ENCODE assay signal across 9 mouse cellular contexts in genomic region chr12:77852595-77853577, GRCm38 (mm10).
A peak's percentile ranks its signal among the peaks of the same experiment; 100 is the strongest.
DNase-seq lines count a peak whose midpoint lies in the region; ATAC-seq lines count a peak whose summit lies in the region.
"Had no signal": no experiment of that assay in that cellular context is flagged by ENCODE, and none has a peak within 500 bp of the region (broad histone marks: within the 10 kb centered on the region; RNA-seq: fewer than 3 reads in every experiment).

No protein-coding gene starts in this region.

- no peak overlapping the region for H3K4me3 ChIP-seq in forebrain, embryonic 10.5 days
- H3K4me3 ChIP-seq in forebrain, embryonic 15.5 days: no peak overlapping the region
- no peak overlapping the region for H3K4me3 ChIP-seq in neural tube, embryonic 11.5 days (ENCODE audit: low read depth, low read length)
- no peak overlapping the region for H3K4me3 ChIP-seq in neural tube, embryonic 15.5 days (replicated peaks)
- H3K4me3 ChIP-seq in limb, embryonic 10.5 days: no peak overlapping the region
- H3K4me3 ChIP-seq: limb, embryonic 15.5 days had no signal

- peak; percentile 40 for DNase-seq in forebrain, embryonic 10.5 days (ENCODE audit: extremely low spot score, low spot score)
- DNase-seq in neural tube, embryonic 11.5 days (ENCODE audit: low spot score): peak; percentile 35
- no peak for DNase-seq in limb, embryonic 10.5 days (ENCODE audit: low spot score)
- DNase-seq in right cerebral cortex, postnatal 4 days: no peak
- DNase-seq in right cerebral cortex, adult 2 months (ENCODE audit: low spot score in 2 of 2): no peak
- DNase-seq in left cerebral cortex, postnatal 10 days (ENCODE audit: extremely low spot score in 1 of 2, low spot score in 2 of 2): no peak

- H3K27me3 ChIP-seq in forebrain, embryonic 10.5 days (ENCODE audit: poor library complexity, severe bottlenecking): no peaks in the 10 kb centered on the region
- no peaks in the 10 kb centered on the region for H3K27me3 ChIP-seq in forebrain, embryonic 15.5 days
- H3K27me3 ChIP-seq in neural tube, embryonic 11.5 days (ENCODE audit: control insufficient read depth, insufficient read depth, low read length): 0 out of 2 replicates have a peak, but pooled peaks cover 2% of the 10 kb centered on the region
- no peaks in the 10 kb centered on the region for H3K27me3 ChIP-seq in neural tube, embryonic 15.5 days (replicated peaks)
- peaks cover 7% of the 10 kb centered on the region; the same call in 1 of the 2 replicates for H3K27me3 ChIP-seq in limb, embryonic 10.5 days (ENCODE audit: low read depth, poor library complexity, severe bottlenecking)
- H3K27me3 ChIP-seq: limb, embryonic 15.5 days had no signal

- intact Hi-C loops in left cerebral cortex, postnatal 10 days (cut with DNase I): no loop called here

- no peak overlapping the region for H3K4me2 ChIP-seq in forebrain, embryonic 15.5 days (replicated peaks)
- H3K4me2 ChIP-seq in neural tube, embryonic 11.5 days (ENCODE audit: low read depth): no peak overlapping the region
- no peak overlapping the region for H3K4me2 ChIP-seq in neural tube, embryonic 15.5 days
- H3K4me2 ChIP-seq: limb, embryonic 15.5 days had no signal

- peak overlapping the region; percentile 80 for H3K27ac ChIP-seq in forebrain, embryonic 10.5 days
- H3K27ac ChIP-seq in forebrain, embryonic 15.5 days (replicated peaks): no peak overlapping the region
- no peak overlapping the region for H3K27ac ChIP-seq in neural tube, embryonic 11.5 days (ENCODE audit: low read depth, low read length)
- no peak overlapping the region for H3K27ac ChIP-seq in neural tube, embryonic 15.5 days (replicated peaks)
- H3K27ac ChIP-seq in limb, embryonic 10.5 days: peak overlapping the region; percentile 4; the same call in 1 of the 2 replicates
- H3K27ac ChIP-seq: limb, embryonic 15.5 days had no signal

- H3K9ac ChIP-seq in forebrain, embryonic 15.5 days (replicated peaks): no peak overlapping the region
- H3K9ac ChIP-seq in neural tube, embryonic 11.5 days (ENCODE audit: low read length): no peak overlapping the region
- no peak overlapping the region for H3K9ac ChIP-seq in neural tube, embryonic 15.5 days (replicated peaks)
- H3K9ac ChIP-seq: limb, embryonic 15.5 days had no signal

- H3K36me3 ChIP-seq in forebrain, embryonic 10.5 days (replicated peaks): no peaks in the 10 kb centered on the region
- no peaks in the 10 kb centered on the region for H3K36me3 ChIP-seq in forebrain, embryonic 15.5 days
- no peaks in the 10 kb centered on the region for H3K36me3 ChIP-seq in neural tube, embryonic 11.5 days (ENCODE audit: control insufficient read depth, insufficient read depth, low read length)
- H3K36me3 ChIP-seq in neural tube, embryonic 15.5 days: no peaks in the 10 kb centered on the region
- no peaks in the 10 kb centered on the region for H3K36me3 ChIP-seq in limb, embryonic 10.5 days
- H3K36me3 ChIP-seq: limb, embryonic 15.5 days had no signal

- no peaks in the 10 kb centered on the region for H3K9me3 ChIP-seq in forebrain, embryonic 10.5 days
- H3K9me3 ChIP-seq in forebrain, embryonic 15.5 days: no peaks in the 10 kb centered on the region
- no peaks in the 10 kb centered on the region for H3K9me3 ChIP-seq in neural tube, embryonic 11.5 days (ENCODE audit: control insufficient read depth, low read length)
- H3K9me3 ChIP-seq in neural tube, embryonic 15.5 days (replicated peaks): no peaks in the 10 kb centered on the region
- no peaks in the 10 kb centered on the region for H3K9me3 ChIP-seq in limb, embryonic 10.5 days (replicated peaks)
- H3K9me3 ChIP-seq: limb, embryonic 15.5 days had no signal

- peaks cover 48% of the 10 kb centered on the region for H3K4me1 ChIP-seq in forebrain, embryonic 10.5 days
- H3K4me1 ChIP-seq in forebrain, embryonic 15.5 days: peaks cover 23% of the 10 kb centered on the region
- peaks cover 6% of the 10 kb centered on the region; the same call in 1 of the 2 replicates for H3K4me1 ChIP-seq in neural tube, embryonic 11.5 days (ENCODE audit: control insufficient read depth, insufficient read depth, low read length)
- H3K4me1 ChIP-seq in neural tube, embryonic 15.5 days: peaks cover 16% of the 10 kb centered on the region
- H3K4me1 ChIP-seq in limb, embryonic 10.5 days: peaks cover 61% of the 10 kb centered on the region
- H3K4me1 ChIP-seq: limb, embryonic 15.5 days had no signal

- ATAC-seq in forebrain, embryonic 15.5 days (replicated peaks): no peak
- ATAC-seq in neural tube, embryonic 11.5 days (ENCODE audit: insufficient read depth, low FRiP score, low TSS enrichment): peak; percentile 36; the same call in 1 of the 2 replicates
- no peak for ATAC-seq in neural tube, embryonic 15.5 days (ENCODE audit: low FRiP score)

- 32% methylated on average over 9 of the region's 9 CpGs for WGBS in forebrain, embryonic 10.5 days
- WGBS in forebrain, embryonic 15.5 days: 21% methylated on average over 9 of the region's 9 CpGs
- 33% methylated on average over 9 of the region's 9 CpGs for whole genome bisulfite sequencing in neural tube, embryonic 11.5 days
- 28% methylated on average over 9 of the region's 9 CpGs for WGBS in neural tube, embryonic 15.5 days
- 45% methylated on average over 9 of the region's 9 CpGs for WGBS in limb, embryonic 10.5 days

Comparison
In these comparisons a context has a peak if more than half of its experiments do, and no peak if none do; other contexts are left out.
1. H3K27ac ChIP-seq: peak in forebrain, embryonic 10.5 days (single experiment) and limb, embryonic 10.5 days (single experiment); none in forebrain, embryonic 15.5 days (single experiment), neural tube, embryonic 11.5 days (single experiment) and neural tube, embryonic 15.5 days (single experiment).
2. DNase-seq: peak in forebrain, embryonic 10.5 days (single experiment) and neural tube, embryonic 11.5 days (single experiment); none in limb, embryonic 10.5 days (single experiment), right cerebral cortex, postnatal 4 days (single experiment), right cerebral cortex, adult 2 months (0 of 2) and left cerebral cortex, postnatal 10 days (0 of 2).